Mouse (Mus musculus): ENCODE measurements at regions not wholly inside any gene's neighbourhood (a gene's known extent, or its start where the extent isn't known, plus 50 kb on each side); places are given as distances from the start of the nearest gene placed in this dataset.

- no peak for TF ChIP-seq POLR2A (IDR thresholded peaks at IDR 0.05; ENCODE audit: low read depth, low read length)
- TF ChIP-seq CTCF (conservative IDR thresholded peaks at IDR 0.05; ENCODE audit: insufficient read depth, insufficient read length, low read depth, low read length), result no peak
These were observed 207.3 kb upstream of the Gm6657 start for GRCm38 (mm10) chr12:77986738-77987137.
